Mouse (Mus musculus): ENCODE results near the gene Gm20388.
"Not testable (repeated sequence)": the region's sequence is repeated elsewhere in the genome, so short reads cannot be mapped to it uniquely, and the experiment has no call there.

Gene Gm20388

GRCm38 (mm10) chr8:122301866-122302265 is 2391.2 kb downstream of the Gm20388 start:
- no peak for DNase-seq (ENCODE audit: extremely low spot score, low spot score)

GRCm38 (mm10) chr8:122303451-122303850 is 2392.8 kb downstream of the Gm20388 start:
- DNase-seq (ENCODE audit: extremely low spot score, low spot score) = no peak

DNA sequence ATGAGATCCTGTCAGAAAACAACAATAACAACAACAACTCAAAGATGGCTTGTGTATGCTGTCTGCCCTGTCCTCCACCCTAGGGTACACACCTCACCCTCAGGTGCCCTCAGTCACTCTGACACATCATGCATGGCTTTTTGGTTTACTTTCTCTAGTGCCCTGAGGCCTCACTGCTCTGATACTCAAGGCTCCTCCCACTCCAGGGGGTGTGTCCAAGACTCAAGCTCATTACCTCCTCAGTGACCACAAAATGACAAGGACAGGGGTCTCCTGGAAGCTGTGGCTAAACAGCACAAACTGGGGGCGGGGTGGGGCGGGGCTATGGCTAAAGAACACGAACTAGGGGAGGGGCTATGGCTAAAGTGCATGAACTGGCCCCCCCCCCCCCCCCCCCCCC is 2393.4 kb downstream of the Gm20388 start:
- DNase-seq (ENCODE audit: extremely low spot score, low spot score) = no peak

GRCm38 (mm10) chr8:122306660-122307399 is 2396.2 kb downstream of the Gm20388 start:
- DNase-seq (ENCODE audit: extremely low spot score, low spot score) = no peak

- no peak for DNase-seq (ENCODE audit: extremely low spot score, low spot score)
These were observed 2397.2 kb downstream of the Gm20388 start for GRCm38 (mm10) chr8:122307836-122308235.

DNA sequence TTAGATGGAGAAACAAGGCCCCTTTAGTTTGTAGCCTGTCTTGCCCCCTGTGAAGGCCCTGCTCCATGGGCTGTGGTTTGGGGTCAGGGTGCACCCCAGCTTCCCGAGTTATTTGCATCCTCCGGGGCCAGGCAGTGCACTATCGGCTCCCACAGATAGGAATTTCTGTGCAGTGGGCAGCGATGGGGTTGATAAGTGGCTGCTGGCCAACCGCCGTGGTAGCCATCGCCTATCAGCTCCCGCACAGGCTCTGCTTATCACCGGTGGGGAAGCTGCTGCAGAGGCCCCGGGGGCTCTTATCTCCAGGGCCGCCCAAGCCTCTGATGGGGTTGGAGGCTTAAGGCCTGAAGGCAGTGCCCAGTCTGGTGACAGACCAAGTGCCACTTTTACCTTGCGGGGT is 2398.6 kb downstream of the Gm20388 start:
- DNase-seq (ENCODE audit: extremely low spot score, low spot score) = no peak

DNA sequence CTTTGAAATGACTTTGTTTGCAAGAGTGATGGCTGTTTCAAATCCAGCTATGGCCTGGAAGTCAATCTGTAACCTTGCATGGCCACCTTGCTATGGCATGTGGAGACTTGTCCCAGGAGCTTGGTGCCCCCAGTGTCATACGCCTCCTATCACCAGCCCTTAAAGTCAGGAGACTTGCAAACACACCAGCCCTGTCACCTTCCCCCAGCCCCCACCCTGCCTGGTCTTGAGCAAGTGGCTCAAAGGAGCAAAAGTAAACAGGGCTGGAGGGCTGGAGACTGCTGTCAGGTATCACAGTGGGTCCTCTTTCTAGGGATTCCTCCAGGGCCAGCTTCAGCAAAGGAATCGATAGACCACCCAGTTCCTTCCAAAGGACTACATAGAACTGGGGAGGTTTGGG is 2400.5 kb downstream of the Gm20388 start:
- no peak for DNase-seq (ENCODE audit: extremely low spot score, low spot score)

- no peak for DNase-seq (ENCODE audit: extremely low spot score, low spot score)
These were observed 2401.9 kb downstream of the Gm20388 start for GRCm38 (mm10) chr8:122312553-122312952.

DNA sequence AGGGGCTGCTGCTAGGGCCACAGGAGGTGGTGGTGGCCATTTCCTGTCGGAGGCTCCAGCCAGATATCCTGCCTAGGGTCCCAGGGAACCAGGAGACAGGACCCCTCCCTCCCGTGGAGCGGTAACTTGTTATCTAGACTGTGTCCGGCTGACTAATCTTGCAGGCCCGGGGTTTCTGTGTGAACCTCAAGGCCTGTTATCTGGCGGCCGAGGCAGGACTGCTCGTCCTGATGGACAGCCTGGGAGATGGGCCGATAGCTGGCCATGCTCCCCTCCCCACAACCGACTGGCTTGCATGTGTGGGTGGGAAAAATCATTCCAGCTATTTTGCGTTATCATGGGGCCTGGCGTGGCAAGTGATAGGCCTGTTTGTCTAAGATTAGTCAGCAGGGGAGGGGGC is 2402.7 kb downstream of the Gm20388 start:
- no peak for DNase-seq (ENCODE audit: extremely low spot score, low spot score)

DNA sequence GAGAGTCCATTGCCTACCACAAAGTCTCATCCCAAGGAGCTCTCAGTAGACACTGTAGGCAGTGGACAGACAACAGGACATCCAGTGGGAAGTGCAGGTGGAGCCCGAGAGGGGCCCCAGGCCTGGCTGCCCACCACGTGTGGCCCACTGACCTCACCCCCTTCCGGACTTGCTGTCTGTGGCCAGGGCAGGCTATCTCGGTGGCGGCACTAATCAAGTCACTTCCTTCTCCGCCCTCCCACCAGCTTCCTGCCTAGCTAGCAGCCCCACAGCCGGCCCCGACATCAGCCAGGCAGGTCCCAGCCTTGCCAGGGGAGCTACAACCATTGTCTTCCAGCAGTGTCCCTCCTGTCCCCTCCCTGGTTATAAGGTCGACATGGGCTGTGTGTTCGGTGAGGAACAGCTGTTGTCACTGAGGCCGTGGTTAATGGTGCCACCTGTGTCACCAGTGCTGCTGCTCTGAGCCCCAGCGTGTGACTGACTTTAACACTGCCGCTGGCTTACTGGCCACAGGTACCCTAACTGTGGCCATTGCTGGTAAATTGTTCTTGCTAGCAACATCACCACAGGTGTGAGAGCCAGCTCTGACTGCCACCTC is 2404.4 kb downstream of the Gm20388 start:
- no peak for DNase-seq (ENCODE audit: extremely low spot score, low spot score)

DNA sequence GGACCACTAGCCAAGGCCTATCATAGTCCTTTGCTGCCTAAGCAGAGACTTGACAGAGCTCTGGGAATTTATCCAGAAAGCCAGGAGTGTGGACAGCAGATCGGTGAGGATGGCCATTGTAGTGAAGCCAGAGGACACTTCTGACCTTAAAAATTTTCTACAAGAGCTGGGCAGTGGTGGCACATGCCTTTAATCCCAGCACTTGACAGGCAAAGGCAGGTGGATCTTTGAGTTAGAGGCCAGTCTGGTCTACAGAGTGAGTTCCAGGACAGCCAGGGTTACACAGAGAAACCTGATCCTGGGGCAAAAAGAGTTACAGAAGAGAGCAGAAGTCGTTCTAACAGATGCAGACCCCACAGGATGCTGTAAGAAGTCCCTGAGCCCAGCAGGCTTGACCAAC is 2405.8 kb downstream of the Gm20388 start:
- no peak for DNase-seq (ENCODE audit: extremely low spot score, low spot score)

DNA sequence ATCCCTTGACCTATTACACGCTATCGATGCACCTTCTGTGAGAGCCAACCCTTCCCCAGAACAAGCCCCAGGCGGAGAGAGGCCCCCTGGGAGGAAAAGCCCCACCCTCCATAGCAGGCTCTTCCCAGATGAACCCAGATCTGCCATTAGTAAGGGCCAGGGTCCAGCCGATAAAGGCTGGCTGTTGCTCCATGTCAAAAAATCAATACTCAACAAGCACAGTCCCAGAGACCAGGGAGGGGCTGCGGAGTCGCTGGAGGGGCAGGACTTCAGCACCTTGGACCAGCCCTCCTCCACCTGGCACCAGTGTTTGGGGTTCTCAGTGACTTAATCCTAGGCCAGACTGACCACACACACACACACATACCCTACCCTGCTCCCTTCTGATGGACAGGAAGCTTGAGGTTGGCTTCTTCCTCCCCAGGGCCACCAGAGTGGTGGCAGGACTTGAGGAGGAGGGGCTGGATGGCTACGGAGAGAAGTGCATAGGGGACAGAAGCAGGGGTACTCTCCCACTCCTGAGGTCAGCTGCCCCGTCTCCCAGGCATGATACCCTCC is 2407.4 kb downstream of the Gm20388 start:
- DNase-seq (ENCODE audit: extremely low spot score, low spot score) = no peak

DNA sequence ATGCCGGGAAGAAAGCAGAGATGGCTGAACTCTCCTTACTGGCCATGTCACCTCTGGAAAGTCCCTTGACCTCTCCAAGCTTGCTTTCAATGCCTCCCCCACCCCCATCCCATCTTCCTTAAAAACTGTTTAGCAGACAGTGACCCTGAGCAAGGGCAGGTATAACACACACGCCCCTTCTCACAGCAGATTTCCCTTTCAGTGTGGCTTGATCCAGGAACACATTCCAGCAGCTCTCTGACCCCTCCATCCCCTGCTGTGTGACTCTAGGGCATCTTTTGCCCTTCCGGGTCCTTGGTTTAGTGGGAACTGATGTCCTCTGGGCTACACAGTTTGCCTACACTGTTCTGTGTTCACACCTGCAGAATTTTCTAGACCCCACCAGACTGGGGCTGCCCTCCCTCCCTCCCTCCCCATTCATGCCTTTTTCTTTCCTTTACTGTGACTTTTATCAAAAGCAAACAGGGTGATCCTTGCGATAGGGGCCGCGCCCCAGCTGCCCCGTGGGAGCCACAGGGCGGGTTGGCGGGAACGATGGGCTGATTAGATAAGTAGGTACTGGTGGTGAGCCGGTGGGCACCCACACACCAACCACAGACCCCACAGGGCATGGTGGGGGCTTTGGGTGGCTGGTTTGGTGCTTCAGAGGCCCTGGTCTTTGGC is 2408.5 kb downstream of the Gm20388 start:
- no peak for DNase-seq (ENCODE audit: extremely low spot score, low spot score)

DNA sequence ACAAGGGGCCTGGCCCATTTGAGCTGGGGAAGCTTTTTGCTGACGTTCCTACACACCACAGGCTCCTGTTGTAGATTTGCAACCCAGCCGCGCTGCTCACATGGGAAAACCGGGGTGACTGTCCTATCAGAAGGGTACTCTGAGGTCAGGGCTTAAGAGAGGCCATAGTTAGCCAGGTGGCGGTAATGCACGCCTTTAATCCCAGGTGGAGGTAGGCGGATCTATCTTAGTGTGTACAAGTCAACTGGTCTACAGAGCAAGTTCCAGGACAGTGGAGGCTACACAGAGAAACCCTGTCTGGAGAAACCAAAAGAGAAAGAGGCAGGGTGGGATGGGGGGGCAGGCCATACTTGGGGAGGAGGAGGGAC is 2409.1 kb downstream of the Gm20388 start:
- DNase-seq (ENCODE audit: extremely low spot score, low spot score) = no peak

DNA sequence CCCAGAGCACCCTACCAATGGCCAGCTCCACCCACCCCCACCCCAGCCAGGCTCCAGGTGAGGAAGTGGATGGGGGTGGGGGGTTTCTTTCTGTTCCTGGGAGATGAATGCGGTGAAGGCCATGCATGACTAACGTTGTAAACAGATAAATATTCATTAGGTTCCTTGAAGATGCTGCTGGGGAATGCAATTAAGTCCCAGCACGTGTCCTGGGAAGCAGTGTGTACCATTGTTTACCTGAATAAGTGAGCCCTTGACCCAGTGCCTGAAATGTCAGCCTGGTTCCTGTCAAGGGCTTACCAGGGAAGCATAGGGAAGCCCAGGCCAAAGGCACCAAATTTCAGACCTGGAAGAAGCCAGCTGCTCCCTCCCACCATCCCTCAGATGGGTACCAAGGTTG is 2409.9 kb downstream of the Gm20388 start:
- DNase-seq (ENCODE audit: extremely low spot score, low spot score) = no peak

DNA sequence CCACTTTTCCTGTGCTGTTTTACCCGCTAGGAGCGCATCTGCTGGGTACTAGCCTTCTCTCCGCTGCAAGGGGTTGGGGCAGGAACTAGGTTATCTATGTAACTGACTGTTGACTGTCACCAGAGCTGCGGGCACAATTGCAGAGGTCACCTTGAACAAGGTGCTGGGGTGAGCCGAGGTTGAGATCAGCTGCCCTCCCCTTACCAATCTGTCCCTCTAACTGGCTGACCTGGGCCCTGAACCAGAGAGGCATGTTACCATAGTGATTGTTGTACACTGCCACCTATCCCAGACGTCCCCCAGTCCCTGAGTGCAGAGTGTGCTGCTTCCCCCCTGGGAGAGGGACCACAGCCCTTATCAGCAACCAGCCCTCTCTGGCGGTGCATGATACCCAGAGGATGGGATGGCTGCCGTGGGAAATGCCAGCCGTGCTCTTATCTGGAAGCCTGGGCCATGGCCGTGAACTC is 2410.8 kb downstream of the Gm20388 start:
- DNase-seq (ENCODE audit: extremely low spot score, low spot score) = no peak

- no peak for DNase-seq (ENCODE audit: extremely low spot score, low spot score)
These were observed 2411.5 kb downstream of the Gm20388 start for GRCm38 (mm10) chr8:122322126-122322525.

DNA sequence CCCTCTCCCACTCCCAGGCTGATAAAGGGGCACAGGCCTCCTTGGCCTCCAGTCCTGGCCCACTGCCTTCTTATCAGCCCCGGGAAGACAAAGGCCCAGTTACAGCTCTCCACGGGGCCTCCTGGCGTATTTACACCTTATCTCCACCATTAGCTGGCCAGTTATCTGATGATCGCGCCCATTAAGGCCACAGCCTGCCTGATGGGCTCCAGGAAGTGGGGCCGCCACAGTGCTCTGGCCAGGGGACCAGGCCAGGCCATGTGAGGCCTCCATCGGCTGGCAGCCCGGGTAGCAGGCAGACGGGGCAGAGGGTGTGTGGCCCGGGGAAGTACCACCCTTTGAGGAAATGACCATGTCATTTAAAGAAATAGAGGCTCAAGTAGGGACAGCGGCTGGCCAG is 2412.2 kb downstream of the Gm20388 start:
- no peak for DNase-seq (ENCODE audit: extremely low spot score, low spot score)

DNA sequence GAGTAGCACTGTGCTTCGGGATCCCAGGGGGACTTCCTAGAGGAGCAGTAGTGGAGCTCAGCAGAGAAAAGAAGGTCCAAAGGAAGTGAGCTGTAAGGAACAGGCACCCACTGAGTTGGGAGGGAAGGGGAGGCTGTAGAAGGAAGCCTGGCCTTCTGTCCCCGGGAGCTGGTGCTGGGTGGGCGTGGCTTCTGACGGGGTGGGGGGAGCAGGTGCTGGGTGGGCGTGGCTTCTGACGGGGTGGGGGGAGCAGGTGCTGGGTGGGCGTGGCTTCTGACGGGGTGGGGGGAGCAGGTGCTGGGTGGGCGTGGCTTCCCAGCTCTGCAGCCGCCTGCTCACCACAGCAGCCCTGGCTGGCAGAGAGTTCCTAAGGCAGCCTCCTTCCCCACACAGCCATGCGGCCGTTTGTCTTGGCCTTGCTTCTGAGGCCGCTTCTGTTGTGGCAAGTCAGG is 2413.3 kb downstream of the Gm20388 start:
- not testable (repeated sequence) for DNase-seq (ENCODE audit: extremely low spot score, low spot score)

DNA sequence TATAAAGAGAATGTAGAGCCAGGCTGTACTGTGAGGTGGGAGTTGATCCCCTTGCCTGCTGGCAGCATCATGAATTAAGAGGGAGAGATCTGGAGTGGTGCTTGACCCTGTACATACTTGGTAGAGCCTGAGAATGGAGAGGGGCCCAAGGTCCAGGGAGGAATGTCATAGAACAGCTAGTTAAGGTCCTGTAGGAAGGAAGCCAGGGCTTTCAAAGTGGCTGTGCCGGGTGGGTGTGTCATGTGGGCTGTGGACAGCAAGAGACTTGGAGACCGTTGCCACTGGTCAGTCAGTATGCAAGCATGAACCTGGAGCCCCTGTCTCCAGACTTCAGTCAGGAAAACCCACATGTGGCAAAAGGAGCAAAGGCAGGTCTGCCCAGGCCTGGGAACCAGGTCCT is 2414.6 kb downstream of the Gm20388 start:
- no peak for DNase-seq (ENCODE audit: extremely low spot score, low spot score)

GRCm38 (mm10) chr8:122326114-122326542 is 2415.5 kb downstream of the Gm20388 start:
- no peak for DNase-seq (ENCODE audit: extremely low spot score, low spot score)

DNA sequence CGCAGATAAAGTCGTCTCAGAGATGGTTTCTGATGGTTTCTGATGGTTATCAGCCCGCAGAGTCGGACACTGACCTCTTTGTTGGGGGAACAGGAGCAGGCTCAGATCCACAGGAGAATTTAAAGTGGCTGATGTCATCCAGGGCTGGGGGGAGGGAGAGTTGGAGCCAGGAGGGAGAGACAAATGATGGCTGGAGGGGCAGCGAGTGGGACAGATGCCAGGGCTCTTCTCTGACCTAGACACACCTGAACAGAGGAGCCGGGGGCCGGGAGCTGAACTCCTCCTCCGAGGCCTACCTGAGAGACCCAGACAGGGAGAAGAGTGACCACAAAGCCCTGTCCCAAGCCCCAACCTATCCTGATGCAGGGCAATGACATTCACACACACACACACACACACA is 2418.4 kb downstream of the Gm20388 start:
- DNase-seq (ENCODE audit: extremely low spot score, low spot score) = no peak
